Mouse (Mus musculus): ENCODE measurements around the gene Mrpl52. TPM values are rescaled to one million over a fixed set of nuclear protein-coding genes. Genes with fewer than 3 reads are reported as not detected.

Mrpl52 gene
- polyA plus RNA-seq, 1 experiment: 219 TPM

GRCm38 (mm10) chr14:54432837-54433830 is 6.4 kb downstream of the Mrpl52 start:
- no peak for DNase-seq (ENCODE audit: low read depth)

- no peak for DNase-seq (ENCODE audit: low read depth)
These were observed 7.3 kb downstream of the Mrpl52 start for GRCm38 (mm10) chr14:54433941-54434531.

GRCm38 (mm10) chr14:54435194-54435918 is 8.6 kb downstream of the Mrpl52 start:
- DNase-seq (ENCODE audit: low read depth): no peak

- no peak for DNase-seq (ENCODE audit: low read depth)
These were observed 12.4 kb downstream of the Mrpl52 start for GRCm38 (mm10) chr14:54439155-54439554.

GRCm38 (mm10) chr14:54439610-54440009 is 12.9 kb downstream of the Mrpl52 start:
- DNase-seq (ENCODE audit: low read depth): no peak

- no peak for DNase-seq (ENCODE audit: low read depth)
These were observed 13.8 kb downstream of the Mrpl52 start for GRCm38 (mm10) chr14:54440538-54440937.

GRCm38 (mm10) chr14:54441365-54441764 is 14.7 kb downstream of the Mrpl52 start:
- no peak for DNase-seq (ENCODE audit: low read depth)

GRCm38 (mm10) chr14:54442548-54442947 is 15.8 kb downstream of the Mrpl52 start:
- no peak for DNase-seq (ENCODE audit: low read depth)

- no peak for DNase-seq (ENCODE audit: low read depth)
These were observed 16.5 kb downstream of the Mrpl52 start for GRCm38 (mm10) chr14:54443196-54443595.

- no peak for DNase-seq (ENCODE audit: low read depth)
These were observed 17.3 kb downstream of the Mrpl52 start for GRCm38 (mm10) chr14:54443712-54444618.

- DNase-seq (ENCODE audit: low read depth): no peak
These were observed 18.8 kb downstream of the Mrpl52 start for GRCm38 (mm10) chr14:54445476-54445875.

- DNase-seq (ENCODE audit: low read depth): no peak
These were observed 26.9 kb downstream of the Mrpl52 start for GRCm38 (mm10) chr14:54453566-54453965.

GRCm38 (mm10) chr14:54454669-54455528 is 28.2 kb downstream of the Mrpl52 start:
- DNase-seq (ENCODE audit: low read depth): no peak

GRCm38 (mm10) chr14:54457907-54458569 is 31.3 kb downstream of the Mrpl52 start:
- no peak for DNase-seq (ENCODE audit: low read depth)

GRCm38 (mm10) chr14:54462146-54462545 is 35.4 kb downstream of the Mrpl52 start:
- no peak for DNase-seq (ENCODE audit: low read depth)

- DNase-seq (ENCODE audit: low read depth): no peak
These were observed 36.6 kb downstream of the Mrpl52 start for GRCm38 (mm10) chr14:54463108-54463958.

- no peak for DNase-seq (ENCODE audit: low read depth)
These were observed 37.2 kb downstream of the Mrpl52 start, which contains the start of gene Lrp10 for GRCm38 (mm10) chr14:54463959-54464292. Lrp10 (plus strand) TSS chr14:54464137.

- no peak for DNase-seq (ENCODE audit: low read depth)
These were observed 37.7 kb downstream of the Mrpl52 start for GRCm38 (mm10) chr14:54464293-54465005.
